Mouse (Mus musculus): Measurements from ENCODE around the gene Fancf. TPM values are rescaled to one million over a fixed set of nuclear protein-coding genes. Genes with fewer than 3 reads are reported as not detected.

Gene Fancf
- 1 to 10 TPM; 7.6 to 7.9 TPM for total RNA-seq (2023)

DNA sequence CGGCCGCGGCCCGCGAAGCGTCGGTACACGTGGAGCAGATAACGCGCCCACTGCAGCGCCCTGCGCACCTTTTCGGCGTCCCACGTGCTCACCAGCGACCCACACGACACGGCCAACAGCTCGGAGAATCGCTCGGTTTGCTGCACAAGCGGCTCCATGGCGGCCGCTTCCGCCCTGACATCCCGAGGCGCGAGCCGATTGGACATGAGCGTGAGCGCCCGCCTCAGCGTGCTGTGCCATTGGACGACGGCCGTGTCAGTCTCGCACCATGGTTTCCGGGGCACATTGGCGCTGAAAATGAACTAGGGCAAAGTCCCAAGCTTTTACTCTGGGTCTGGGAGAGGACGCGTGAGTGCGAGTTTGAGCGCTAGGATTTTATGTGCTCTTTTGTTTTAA, at the start of gene Fancf:
TSS of gene Fancf (minus strand) at position 171 of the 396 bp plus-strand sequence.

DNA sequence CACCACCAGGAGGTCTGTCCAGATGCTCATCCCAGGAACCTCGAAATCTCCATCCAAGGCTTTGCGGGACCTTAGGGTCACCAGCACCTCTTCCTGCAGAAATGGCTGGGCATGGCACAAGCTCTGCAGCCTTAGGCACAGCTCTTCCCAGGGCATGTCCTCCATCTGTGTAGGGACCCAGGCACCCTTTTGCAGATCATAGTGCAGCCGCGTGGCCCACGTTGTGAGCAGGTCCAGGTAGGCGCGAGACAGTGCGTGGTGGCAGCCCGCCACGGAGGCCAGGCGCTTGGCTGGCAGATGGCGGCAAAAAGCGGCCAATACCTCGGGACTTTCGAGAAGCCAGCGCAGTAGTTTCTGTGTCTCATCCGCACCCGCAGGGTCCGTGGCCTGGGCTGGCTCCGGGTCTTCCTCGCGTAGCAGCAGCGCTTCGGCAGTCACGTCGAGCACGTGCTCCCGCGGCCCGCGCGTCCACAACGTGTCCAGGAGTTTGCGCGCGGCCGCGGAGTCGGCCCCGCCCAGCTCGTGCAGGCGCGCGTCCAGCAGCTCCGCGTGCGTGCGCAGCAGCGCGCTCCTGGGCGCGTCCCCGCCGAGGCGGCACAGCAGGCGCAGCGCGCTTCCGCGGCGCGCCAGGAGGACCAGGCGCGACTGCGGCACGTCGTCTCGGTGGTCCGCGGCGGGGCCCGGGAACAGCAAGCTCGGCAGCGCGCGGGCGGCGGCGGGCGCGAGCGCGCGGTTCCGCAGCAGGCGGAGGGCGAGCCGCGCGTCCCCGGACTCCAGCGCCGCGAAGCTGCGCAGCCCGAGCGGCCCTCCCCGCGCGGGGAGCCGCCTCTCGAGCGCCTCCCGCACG, 594 bp downstream of the Fancf start, which contains the start of gene Gas2:
TSS of gene Gas2 (plus strand) at position 766 of the 847 bp plus-strand sequence.

Other genes starting within 250 kb of the Fancf start
- not detected for gene Slc17a6, start 240.3 kb downstream of the Fancf start, total RNA-seq (2023)
- 1 to 10 TPM; 3.1 to 7.4 TPM for gene Gas2, start 252 bp downstream of the Fancf start, total RNA-seq (2023)
- gene Svip, start 143.8 kb upstream of the Fancf start, total RNA-seq (2023), result under 1 TPM in 1 of 2 experiments, not detected in 1; 0.35 TPM
- gene 1700015G11Rik, start 153.5 kb upstream of the Fancf start, total RNA-seq (2023), result not detected